24 mouse cellular contexts compared by ENCODE assay signal in the genomic region with DNA sequence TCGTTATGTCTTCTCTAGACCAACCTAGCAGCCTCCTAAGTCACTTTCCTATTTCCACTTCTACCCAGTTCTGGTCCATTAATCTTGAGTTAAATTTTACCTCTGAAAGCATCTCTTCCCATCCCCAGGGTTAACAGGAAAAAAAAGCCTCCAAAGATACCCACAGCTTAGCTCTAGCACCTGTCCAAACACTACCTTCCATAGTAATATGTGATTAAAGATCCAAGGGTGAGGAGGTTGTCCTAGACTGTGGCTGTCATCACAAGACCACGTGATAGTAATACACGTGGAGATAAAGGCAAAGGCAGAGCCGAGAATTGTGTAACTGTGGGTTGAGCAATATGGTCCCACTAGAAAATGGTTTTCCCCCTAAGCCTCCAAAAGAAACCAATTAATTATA. TPM values are rescaled to one million over a fixed set of nuclear protein-coding genes. Genes with fewer than 3 reads are reported as not detected.
DNase-seq lines count a peak whose midpoint lies in the region; ATAC-seq and TF ChIP-seq lines count a peak whose summit lies in the region.
"Had no signal": no experiment of that assay in that cellular context is flagged by ENCODE, and none has a peak within 500 bp of the region (broad histone marks: within the 10 kb centered on the region; RNA-seq: fewer than 3 reads in every experiment).

No protein-coding gene starts in this region.

- H3K4me3 ChIP-seq in hindbrain, embryonic 12.5 days = no peak overlapping the region
- H3K4me3 ChIP-seq in hindbrain, embryonic 16.5 days (ENCODE audit: low read length) = no peak overlapping the region
- no peak overlapping the region for H3K4me3 ChIP-seq in kidney, embryonic 14.5 days (ENCODE audit: low read length)
- no peak overlapping the region for H3K4me3 ChIP-seq in liver, postnatal 0 days (ENCODE audit: low read depth, low read length)
- H3K4me3 ChIP-seq in liver, embryonic 12.5 days = no peak overlapping the region
- H3K4me3 ChIP-seq: embryonic facial prominence, embryonic 12.5 days; forebrain, embryonic 12.5 days; heart, adult 2 months; heart, embryonic 15.5 days had no signal

- no peak overlapping the region for H3K9ac ChIP-seq in hindbrain, embryonic 12.5 days
- no peak overlapping the region for H3K9ac ChIP-seq in hindbrain, embryonic 16.5 days (ENCODE audit: low read depth, low read length)
- H3K9ac ChIP-seq in kidney, embryonic 14.5 days (ENCODE audit: low read depth, low read length) = no peak overlapping the region
- no peak overlapping the region for H3K9ac ChIP-seq in liver, postnatal 0 days (replicated peaks)
- no peak overlapping the region for H3K9ac ChIP-seq in liver, embryonic 12.5 days
- H3K9ac ChIP-seq: embryonic facial prominence, embryonic 12.5 days; forebrain, embryonic 12.5 days; forebrain, postnatal 0 days; heart, embryonic 15.5 days had no signal

- DNase-seq in kidney, postnatal 25 days = no peak
- DNase-seq in liver, postnatal 0 days = no peak
- peak; percentile 22 for DNase-seq in NIH3T3 (ENCODE audit: low read depth)
- no peak for DNase-seq in lung, postnatal 14 days
- DNase-seq: adrenal gland, postnatal 14 days; cerebellum, adult 11-12 months; cerebellum, adult 9-10 months; cerebellum, postnatal 25 days; forebrain, postnatal 0 days; gastrocnemius, postnatal 14 days; heart, adult 2 months; heart, postnatal 14 days had no signal

- peak overlapping the region; percentile 44 for H3K27ac ChIP-seq in hindbrain, embryonic 12.5 days
- no peak overlapping the region for H3K27ac ChIP-seq in hindbrain, embryonic 16.5 days (ENCODE audit: low read depth, low read length)
- H3K27ac ChIP-seq in kidney, embryonic 14.5 days (ENCODE audit: low read depth, low read length) = no peak overlapping the region
- H3K27ac ChIP-seq in liver, postnatal 0 days (ENCODE audit: low read depth) = no peak overlapping the region
- no peak overlapping the region for H3K27ac ChIP-seq in liver, embryonic 12.5 days
- H3K27ac ChIP-seq: embryonic facial prominence, embryonic 12.5 days; heart, adult 2 months; heart, embryonic 15.5 days had no signal

- no peak for ATAC-seq in hindbrain, embryonic 12.5 days (ENCODE audit: low FRiP score)
- no peak for ATAC-seq in hindbrain, embryonic 16.5 days
- ATAC-seq in kidney, embryonic 14.5 days (ENCODE audit: low FRiP score, low TSS enrichment) = peak; percentile 68; the same call in 1 of the 2 replicates
- ATAC-seq in liver, postnatal 0 days = peak; percentile 43; the same call in 1 of the 2 replicates
- no peak for ATAC-seq in liver, embryonic 12.5 days
- ATAC-seq: activated CD4-positive, CD25-positive, alpha-beta regulatory T cell, adult 4 months; forebrain, postnatal 0 days; Patski had no signal

- 83% methylated on average over 4 of the region's 4 CpGs for WGBS in hindbrain, embryonic 12.5 days
- 75% methylated on average over 4 of the region's 4 CpGs for WGBS in hindbrain, embryonic 16.5 days
- WGBS in kidney, embryonic 14.5 days = 43% methylated on average over 4 of the region's 4 CpGs
- 49% methylated on average over 4 of the region's 4 CpGs for WGBS in liver, postnatal 0 days (ENCODE audit: insufficient replicate concordance)
- 48% methylated on average over 4 of the region's 4 CpGs for WGBS in liver, embryonic 12.5 days (ENCODE audit: insufficient replicate concordance)

- TF ChIP-seq CTCF in liver, postnatal 0 days (IDR thresholded peaks at IDR 0.05; ENCODE audit: low read depth) = no peak

- peaks cover 13% of the 10 kb centered on the region for H3K4me1 ChIP-seq in hindbrain, embryonic 12.5 days
- H3K4me1 ChIP-seq in hindbrain, embryonic 16.5 days (ENCODE audit: control insufficient read depth, insufficient read depth, low read depth, low read length) = peaks cover 6% of the 10 kb centered on the region
- no peaks in the 10 kb centered on the region for H3K4me1 ChIP-seq in kidney, embryonic 14.5 days (ENCODE audit: control insufficient read depth, insufficient read depth, low read length)
- 0 out of 2 replicates have a peak, but pooled peaks cover 2% of the 10 kb centered on the region for H3K4me1 ChIP-seq in liver, postnatal 0 days (ENCODE audit: insufficient read depth)
- H3K4me1 ChIP-seq in liver, embryonic 12.5 days = no peaks in the 10 kb centered on the region
- H3K4me1 ChIP-seq: embryonic facial prominence, embryonic 12.5 days; heart, embryonic 15.5 days had no signal

- H3K27me3 ChIP-seq in hindbrain, embryonic 12.5 days = no peaks in the 10 kb centered on the region
- no peaks in the 10 kb centered on the region for H3K27me3 ChIP-seq in hindbrain, embryonic 16.5 days (replicated peaks; ENCODE audit: control insufficient read depth, insufficient read depth, low read length)
- no peaks in the 10 kb centered on the region for H3K27me3 ChIP-seq in kidney, embryonic 14.5 days (ENCODE audit: control insufficient read depth, insufficient read depth, low read length)
- H3K27me3 ChIP-seq in liver, postnatal 0 days (ENCODE audit: insufficient read depth, low read length) = no peaks in the 10 kb centered on the region
- H3K27me3 ChIP-seq in liver, embryonic 12.5 days (replicated peaks) = no peaks in the 10 kb centered on the region
- H3K27me3 ChIP-seq: embryonic facial prominence, embryonic 12.5 days; forebrain, embryonic 12.5 days; heart, embryonic 15.5 days; Patski had no signal

- H3K4me2 ChIP-seq in hindbrain, embryonic 12.5 days (replicated peaks) = no peak overlapping the region
- no peak overlapping the region for H3K4me2 ChIP-seq in hindbrain, embryonic 16.5 days (ENCODE audit: low read length)
- H3K4me2 ChIP-seq in kidney, embryonic 14.5 days (replicated peaks; ENCODE audit: low read depth, low read length) = no peak overlapping the region
- no peak overlapping the region for H3K4me2 ChIP-seq in liver, postnatal 0 days (ENCODE audit: low read depth, low read length)
- no peak overlapping the region for H3K4me2 ChIP-seq in liver, embryonic 12.5 days
- H3K4me2 ChIP-seq: embryonic facial prominence, embryonic 12.5 days; forebrain, embryonic 12.5 days; heart, embryonic 11.5 days; heart, embryonic 15.5 days had no signal

- no peaks in the 10 kb centered on the region for H3K9me3 ChIP-seq in hindbrain, embryonic 12.5 days (replicated peaks)
- no peaks in the 10 kb centered on the region for H3K9me3 ChIP-seq in hindbrain, embryonic 16.5 days (ENCODE audit: control insufficient read depth, low read length)
- no peaks in the 10 kb centered on the region for H3K9me3 ChIP-seq in kidney, embryonic 14.5 days (ENCODE audit: control insufficient read depth, low read length)
- H3K9me3 ChIP-seq in liver, postnatal 0 days (ENCODE audit: low read length) = no peaks in the 10 kb centered on the region
- 0 out of 2 replicates have a peak, but pooled peaks cover 3% of the 10 kb centered on the region for H3K9me3 ChIP-seq in liver, embryonic 12.5 days (replicated peaks)
- H3K9me3 ChIP-seq: embryonic facial prominence, embryonic 12.5 days; heart, embryonic 15.5 days had no signal

- no peak for TF ChIP-seq EP300 in liver, postnatal 0 days (IDR thresholded peaks at IDR 0.05; ENCODE audit: low read depth)

- peaks cover 20% of the 10 kb centered on the region for H3K36me3 ChIP-seq in hindbrain, embryonic 12.5 days
- H3K36me3 ChIP-seq in hindbrain, embryonic 16.5 days (ENCODE audit: control insufficient read depth, insufficient read depth, low read length) = 0 out of 2 replicates have a peak, but pooled peaks cover 2% of the 10 kb centered on the region
- H3K36me3 ChIP-seq in kidney, embryonic 14.5 days (ENCODE audit: control insufficient read depth, insufficient read depth, low read length) = no peaks in the 10 kb centered on the region
- no peaks in the 10 kb centered on the region for H3K36me3 ChIP-seq in liver, postnatal 0 days (replicated peaks; ENCODE audit: insufficient read depth, low read length)
- no peaks in the 10 kb centered on the region for H3K36me3 ChIP-seq in liver, embryonic 12.5 days
- H3K36me3 ChIP-seq: embryonic facial prominence, embryonic 12.5 days; heart, embryonic 15.5 days had no signal

RNA-seq across cellular contexts. Expression of a gene that starts 56.8 kb away (rescaled TPM):
- polyA plus RNA-seq in hindbrain, embryonic 12.5 days (2016; fragmentation: Nextera tagmentation; extraction: Ambion mirVana) = 32.1 and 35.1 TPM in 2 replicates
- polyA plus RNA-seq in hindbrain, embryonic 16.5 days (2015; fragmentation: Nextera tagmentation; extraction: Ambion mirVana) = 33.9 and 35.0 TPM in 2 replicates
- 1.5 and 1.8 TPM in 2 replicates for polyA plus RNA-seq in kidney, embryonic 14.5 days (2014; fragmentation: Nextera tagmentation; extraction: Ambion mirVana)
- polyA plus RNA-seq in liver, postnatal 0 days (2015; fragmentation: Nextera tagmentation; extraction: Ambion mirVana) = 0.13 TPM in 1 of 2 replicates, not detected in the other
- not detected in 2 replicates for polyA plus RNA-seq in liver, embryonic 12.5 days (2016; fragmentation: Nextera tagmentation; extraction: Ambion mirVana)
- polyA plus RNA-seq: C2C12; gonadal fat pad, adult 2 months had no signal

Comparison
In these comparisons a context has a peak if more than half of its experiments do, and no peak if none do; other contexts are left out.
1. ATAC-seq: peak in kidney, embryonic 14.5 days (single experiment) and liver, postnatal 0 days (single experiment); none in hindbrain, embryonic 12.5 days (single experiment), hindbrain, embryonic 16.5 days (single experiment) and liver, embryonic 12.5 days (single experiment).
2. RNA of a gene that starts 56.8 kb away (polyA plus RNA-seq): 32.1 to 35.1 TPM in hindbrain, embryonic 12.5 days and 33.9 to 35.0 TPM in hindbrain, embryonic 16.5 days; 1.5 to 1.8 TPM in kidney, embryonic 14.5 days, 0.13 TPM in liver, postnatal 0 days and not detected in liver, embryonic 12.5 days; every median in the first group is over 10 times any median in the second.